Mouse (Mus musculus): ENCODE data around the gene Pms2.

Pms2 gene
- long read RNA-seq, experiment 1, full-length matches to known transcripts: 3 of 6 reads
- long read RNA-seq, experiment 1, partial matches to known transcripts: 2 of 6 reads
- long read RNA-seq, experiment 1, other reads (novel, unspliced or antisense): 1 of 6 reads
- long read RNA-seq, experiment 2, full-length matches to known transcripts: 4 of 10 reads
- long read RNA-seq, experiment 2, partial matches to known transcripts: 2 of 10 reads
- long read RNA-seq, experiment 2, other reads (novel, unspliced or antisense): 4 of 10 reads

DNA sequence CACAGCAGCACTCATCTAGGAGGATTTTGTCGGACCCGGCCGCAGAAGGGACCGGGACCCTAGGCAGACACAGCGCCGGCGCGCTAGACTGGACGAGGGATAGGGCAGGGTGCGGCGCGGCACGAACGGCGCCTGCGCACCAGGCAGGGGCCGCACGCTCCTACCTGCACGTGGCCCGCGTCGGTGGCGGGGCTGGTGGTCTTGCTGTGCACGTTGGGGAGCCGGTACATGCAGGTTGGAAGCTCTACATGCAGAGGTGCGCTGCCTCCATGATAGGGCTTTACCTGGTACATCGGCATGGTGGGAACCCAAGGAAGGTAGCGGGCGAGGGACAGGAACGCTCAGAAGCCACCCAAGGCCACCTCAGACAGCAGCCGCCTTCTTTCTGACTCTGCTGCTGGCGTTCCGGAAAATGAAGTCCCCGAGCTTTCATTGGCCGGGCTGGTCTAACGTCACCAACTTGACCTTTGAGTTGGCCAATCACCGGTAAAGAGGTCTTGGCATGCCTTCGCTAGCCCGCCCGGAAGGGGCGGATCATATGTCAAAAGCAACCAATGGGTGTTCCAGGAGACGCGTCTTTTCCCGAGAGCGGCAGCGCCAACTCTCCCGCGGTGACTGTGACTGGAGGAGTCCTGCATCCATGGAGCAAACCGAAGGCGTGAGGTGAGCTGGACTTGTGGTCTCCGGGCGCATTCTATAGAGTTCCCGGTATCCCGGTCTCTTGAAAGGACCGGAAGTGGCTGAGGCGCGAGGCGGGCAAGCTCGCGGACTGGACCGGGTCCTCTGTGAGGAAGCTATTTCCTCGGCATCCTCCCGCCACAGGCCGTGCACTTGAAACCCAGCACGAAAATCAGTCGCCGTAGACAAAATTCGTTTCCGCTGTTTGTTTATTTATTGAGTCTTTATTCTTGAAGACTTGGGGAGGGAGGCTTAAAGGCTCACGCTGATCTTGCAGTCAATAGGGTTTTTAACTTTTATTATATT lies at the start of gene Pms2, which contains the start of gene Aimp2:
Gene Pms2 (plus strand): TSS at position 548 of the 984 bp plus-strand sequence.
Gene Aimp2 (minus strand): TSS at position 431 of the 984 bp plus-strand sequence.
- intact Hi-C loops (cut with DNase I): loop anchor here (5.0 kb wide), 1 partner anchor 177 kb away; the partner anchor contains the start of gene Usp42

DNA sequence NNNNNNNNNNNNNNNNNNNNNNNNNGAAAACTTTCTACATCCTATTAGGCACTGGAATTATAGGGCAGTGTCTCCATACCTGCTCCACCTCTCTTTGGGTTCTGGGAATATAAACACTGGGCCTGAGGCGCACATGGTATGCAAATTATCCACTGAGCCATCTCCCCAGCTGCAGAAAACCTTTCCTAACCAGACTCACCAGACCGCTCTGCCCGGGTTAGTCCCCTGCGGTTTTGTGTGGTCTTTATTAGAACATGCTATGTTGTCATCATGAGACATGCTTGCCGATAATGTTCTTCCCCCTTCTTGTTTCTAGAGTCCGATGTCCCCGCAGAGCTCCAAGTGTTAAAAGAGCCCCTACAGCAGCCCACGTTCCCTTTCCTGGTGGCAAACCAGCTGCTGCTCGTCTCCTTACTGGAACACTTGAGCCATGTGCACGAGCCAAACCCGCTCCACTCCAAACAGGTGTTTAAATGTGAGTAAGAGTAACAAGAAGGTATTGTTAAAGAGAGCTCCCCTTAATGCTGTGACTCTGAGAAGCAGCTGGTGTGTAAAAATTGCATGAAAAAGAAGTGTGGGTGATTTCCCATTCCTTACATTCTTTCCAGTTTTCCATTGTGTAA lies 38.1 kb upstream of the Pms2 start:
- intact Hi-C loops (cut with DNase I): no loop called here

DNA sequence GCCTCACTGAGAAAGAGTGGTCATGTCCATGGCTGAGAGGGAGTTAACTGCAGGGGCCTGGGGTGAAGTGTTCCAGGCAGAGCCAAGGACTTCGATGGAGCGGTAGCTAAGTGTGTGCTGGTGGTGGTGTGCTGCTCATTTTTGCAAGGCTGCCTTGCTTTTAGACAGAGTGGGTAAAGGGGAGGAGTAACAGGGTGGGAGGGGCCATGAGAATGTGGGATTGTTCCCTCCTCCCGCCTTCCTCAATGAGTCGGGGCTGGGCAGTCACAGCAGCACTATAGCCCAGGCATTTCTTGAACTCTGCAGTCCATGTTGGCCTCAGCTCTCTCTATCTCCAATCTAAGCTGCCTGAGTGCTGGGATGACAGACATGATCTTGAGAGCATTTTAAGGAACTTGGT lies 35.2 kb upstream of the Pms2 start:
- intact Hi-C loops (cut with DNase I): no loop called here

- intact Hi-C loops (cut with DNase I): no loop called here
Observed at GRCm38 (mm10) chr5:143885274-143885673, 24.5 kb upstream of the Pms2 start.

GRCm38 (mm10) chr5:143890741-143891140 lies 19.0 kb upstream of the Pms2 start:
- intact Hi-C loops (cut with DNase I): loop anchor here (1.0 kb wide), 1 partner anchor 27 kb away; no protein-coding TSS in a partner anchor

- intact Hi-C loops (cut with DNase I): no loop called here
Observed at GRCm38 (mm10) chr5:143892255-143892886, 17.4 kb upstream of the Pms2 start.

DNA sequence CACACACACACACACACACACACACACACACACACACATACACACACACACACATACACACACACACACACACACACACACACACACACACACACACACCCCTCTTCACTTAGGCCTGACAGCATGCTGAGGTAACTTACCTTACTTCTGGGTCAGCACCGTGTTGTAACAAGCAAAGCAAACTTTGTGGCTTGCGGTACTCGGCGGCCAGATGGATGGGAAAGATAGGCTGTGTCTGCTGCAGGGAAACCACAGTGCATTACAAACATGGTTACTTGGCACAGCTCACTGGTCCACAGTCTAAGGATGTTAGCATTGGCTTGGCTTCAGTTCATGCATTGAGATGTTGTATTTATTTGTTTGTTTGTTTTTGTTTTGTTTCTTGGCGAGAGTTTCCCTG lies 16.4 kb upstream of the Pms2 start:
- intact Hi-C loops (cut with DNase I): no loop called here

- intact Hi-C loops (cut with DNase I): no loop called here
Observed at GRCm38 (mm10) chr5:143897635-143898330, 12.0 kb upstream of the Pms2 start, which contains the start of gene Ankrd61. Gene Ankrd61, minus strand, starts transcription at chr5:143897685.

- intact Hi-C loops (cut with DNase I): no loop called here
Observed at GRCm38 (mm10) chr5:143902111-143902510, 7.7 kb upstream of the Pms2 start.

- intact Hi-C loops (cut with DNase I): no loop called here
Observed at GRCm38 (mm10) chr5:143903813-143904212, 6.0 kb upstream of the Pms2 start.

GRCm38 (mm10) chr5:143906429-143906828 lies 3.3 kb upstream of the Pms2 start:
- intact Hi-C loops (cut with DNase I): no loop called here

DNA sequence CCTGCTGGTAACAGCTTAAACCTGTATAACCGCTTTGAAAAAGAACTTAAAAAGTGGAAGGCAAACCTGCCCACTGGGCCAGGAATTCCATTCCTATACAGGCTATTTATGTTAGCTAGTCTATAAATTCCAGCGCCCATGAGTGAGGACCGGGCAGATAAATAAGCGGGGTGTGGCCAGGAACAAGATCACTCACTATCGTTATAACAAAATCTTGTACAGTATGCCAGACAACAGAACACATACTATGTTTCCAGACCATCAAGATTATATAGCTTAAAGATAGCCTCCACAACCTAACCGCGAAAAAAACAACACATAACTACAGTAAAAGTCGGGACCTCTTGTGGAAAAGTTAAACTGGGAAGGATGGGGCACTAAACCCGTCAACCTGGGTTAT lies 838 bp upstream of the Pms2 start:
- intact Hi-C loops (cut with DNase I): no loop called here

GRCm38 (mm10) chr5:143916221-143916620 lies 6.5 kb downstream of the Pms2 start:
- intact Hi-C loops (cut with DNase I): no loop called here

GRCm38 (mm10) chr5:143917418-143917817 lies 7.7 kb downstream of the Pms2 start:
- intact Hi-C loops (cut with DNase I): loop anchor here (1.0 kb wide), 1 partner anchor 26 kb away; no protein-coding TSS in a partner anchor

GRCm38 (mm10) chr5:143918120-143918519 lies 8.4 kb downstream of the Pms2 start:
- intact Hi-C loops (cut with DNase I): no loop called here

- intact Hi-C loops (cut with DNase I): no loop called here
Observed at GRCm38 (mm10) chr5:143924781-143925452, 15.2 kb downstream of the Pms2 start.

- intact Hi-C loops (cut with DNase I): no loop called here
Observed at GRCm38 (mm10) chr5:143927875-143928274, 18.1 kb downstream of the Pms2 start, which contains the start of gene Gm42421. Gene Gm42421, plus strand, starts transcription at chr5:143928175.

- intact Hi-C loops (cut with DNase I): no loop called here
Observed at GRCm38 (mm10) chr5:143929291-143929690, 19.5 kb downstream of the Pms2 start.

DNA sequence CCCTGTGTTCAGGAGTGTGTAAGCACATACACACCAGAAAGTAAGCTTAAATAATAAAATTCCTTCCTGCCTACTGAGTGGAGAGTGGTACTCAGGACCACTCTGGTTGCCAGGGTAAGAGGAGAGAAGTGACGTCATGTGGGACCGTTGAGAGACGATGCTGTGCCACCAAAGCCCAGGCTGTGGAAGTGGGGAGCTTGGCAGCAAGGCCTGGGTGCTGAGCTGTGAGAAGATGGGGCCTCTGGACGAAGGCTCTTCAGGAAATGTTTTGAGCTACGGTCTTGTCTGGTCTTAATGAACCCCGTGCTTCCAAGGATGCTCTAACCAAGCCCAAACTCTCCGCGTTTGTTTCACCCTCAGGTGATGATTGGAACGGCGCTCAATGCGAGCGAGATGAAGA lies 20.9 kb downstream of the Pms2 start:
- intact Hi-C loops (cut with DNase I): loop anchor here (5.0 kb wide), 1 partner anchor 47 kb away; no protein-coding TSS in a partner anchor
